Mouse (Mus musculus) ES-Bruce4 (cell line): ENCODE measurements around the gene Kirrel3. TPM values are rescaled to one million over a fixed set of nuclear protein-coding genes. Genes with fewer than 3 reads are reported as not detected.

Source experiments
- H3K27ac ChIP-seq: 2 replicates; pipeline ENCODE4 v1.5.1; 2012; ENCODE audit warnings: low read length, inconsistent platforms; ENCODE audit not compliant: insufficient read depth
- H3K27me3 ChIP-seq: 2 replicates; pipeline ENCODE4 v1.6.1; 2012; ENCODE audit warnings: mild to moderate bottlenecking, low read length, inconsistent platforms; ENCODE audit not compliant: control insufficient read depth, poor library complexity, insufficient read depth, severe bottlenecking
- H3K36me3 ChIP-seq: 2 replicates; pipeline ENCODE4 v1.6.1; 2012; ENCODE audit warnings: inconsistent platforms, mild to moderate bottlenecking, low read length, moderate library complexity; ENCODE audit not compliant: control insufficient read depth, poor library complexity, insufficient read depth, severe bottlenecking
- H3K4me1 ChIP-seq: one replicate; pipeline ENCODE4 v1.8.1; 2011; ENCODE audit warnings: low read length; ENCODE audit not compliant: control insufficient read depth, insufficient read depth
- H3K4me3 ChIP-seq: 2 replicates; pipeline ENCODE4 v1.5.1; 2011; ENCODE audit warnings: low read depth, mild to moderate bottlenecking, low read length
- H3K9ac ChIP-seq: 2 replicates; pipeline ENCODE4 v1.6.1; 2012; ENCODE audit warnings: low read depth, mild to moderate bottlenecking, inconsistent platforms; ENCODE audit not compliant: poor library complexity, severe bottlenecking
- H3K9me3 ChIP-seq: replicated peaks from 2 replicates; pipeline ENCODE4 v1.6.1; 2012; ENCODE audit warnings: mild to moderate bottlenecking, low read length, inconsistent platforms; ENCODE audit not compliant: control insufficient read depth, poor library complexity, insufficient read depth, severe bottlenecking
- CTCF ChIP-seq: IDR thresholded peaks from one replicate; pipeline ENCODE4 v1.8.1; 2011; ENCODE audit warnings: low read depth, low read length
- EP300 ChIP-seq: IDR thresholded peaks from 2 replicates; pipeline ENCODE4 v1.6.1; 2011; ENCODE audit warnings: low read depth, low read length; ENCODE audit not compliant: insufficient read depth
- POLR2A ChIP-seq: IDR thresholded peaks from one replicate; pipeline ENCODE4 v1.8.1; 2011; ENCODE audit warnings: low read length; ENCODE audit not compliant: insufficient read depth
- polyA plus RNA-seq: library from polyadenylated mRNA; stranded (reverse); fragments of >200 nt; gene quantifications from 2 replicates; pipeline ENCODE4 v1.2.4, GENCODE M21; 2011; ENCODE audit warnings: low read depth; ENCODE audit not compliant: missing spikeins, insufficient read depth, insufficient read length

Kirrel3 gene
- polyA plus RNA-seq, 1 experiment = 0.52 TPM

- no peak overlapping the region for H3K9ac ChIP-seq
- H3K9me3 ChIP-seq = no peaks in the 10 kb centered on the region
- no peak for TF ChIP-seq EP300
- H3K4me3 ChIP-seq = no peak overlapping the region
- no peak overlapping the region for H3K27ac ChIP-seq
- H3K4me1 ChIP-seq = no peaks in the 10 kb centered on the region
- H3K36me3 ChIP-seq = no peaks in the 10 kb centered on the region
- H3K27me3 ChIP-seq = peaks cover 1% of the 10 kb centered on the region; the same call in 1 of the 2 replicates
These were observed 37.2 kb upstream of the Kirrel3 start for GRCm38 (mm10) chr9:34448467-34448866.

GRCm38 (mm10) chr9:34458189-34458588 lies 27.5 kb upstream of the Kirrel3 start:
- H3K36me3 ChIP-seq = no peaks in the 10 kb centered on the region
- H3K4me1 ChIP-seq = no peaks in the 10 kb centered on the region
- TF ChIP-seq EP300 = no peak
- no peak for TF ChIP-seq CTCF
- no peak overlapping the region for H3K4me3 ChIP-seq
- H3K27ac ChIP-seq = no peak overlapping the region
- H3K9me3 ChIP-seq = no peaks in the 10 kb centered on the region
- no peak overlapping the region for H3K9ac ChIP-seq
- H3K27me3 ChIP-seq = no peaks in the 10 kb centered on the region; the same call in 1 of the 2 replicates

- no peak overlapping the region for H3K9ac ChIP-seq
These were observed 25.7 kb upstream of the Kirrel3 start for GRCm38 (mm10) chr9:34459968-34460367.

GRCm38 (mm10) chr9:34463666-34464065 lies 22.0 kb upstream of the Kirrel3 start:
- no peaks in the 10 kb centered on the region for H3K4me1 ChIP-seq
- H3K36me3 ChIP-seq = no peaks in the 10 kb centered on the region
- TF ChIP-seq EP300 (no peak), POLR2A (no peak), CTCF (no peak)
- no peak overlapping the region for H3K27ac ChIP-seq
- no peak overlapping the region for H3K4me3 ChIP-seq
- H3K27me3 ChIP-seq = no peaks in the 10 kb centered on the region; the same call in 1 of the 2 replicates
- H3K9ac ChIP-seq = no peak overlapping the region
- no peaks in the 10 kb centered on the region for H3K9me3 ChIP-seq

More at GRCm38 (mm10) chr9:34459968-34460367, 25.7 kb upstream of the Kirrel3 start:
- TF ChIP-seq EP300 (no peak), CTCF (no peak), POLR2A (no peak)
- Histone ChIP-seq H3K4me1 (no peaks in the 10 kb centered on the region), H3K27ac (no peak overlapping the region), H3K9me3 (no peaks in the 10 kb centered on the region), H3K27me3 (no peaks in the 10 kb centered on the region; the same call in 1 of the 2 replicates), H3K36me3 (no peaks in the 10 kb centered on the region), H3K4me3 (no peak overlapping the region)

DNA sequence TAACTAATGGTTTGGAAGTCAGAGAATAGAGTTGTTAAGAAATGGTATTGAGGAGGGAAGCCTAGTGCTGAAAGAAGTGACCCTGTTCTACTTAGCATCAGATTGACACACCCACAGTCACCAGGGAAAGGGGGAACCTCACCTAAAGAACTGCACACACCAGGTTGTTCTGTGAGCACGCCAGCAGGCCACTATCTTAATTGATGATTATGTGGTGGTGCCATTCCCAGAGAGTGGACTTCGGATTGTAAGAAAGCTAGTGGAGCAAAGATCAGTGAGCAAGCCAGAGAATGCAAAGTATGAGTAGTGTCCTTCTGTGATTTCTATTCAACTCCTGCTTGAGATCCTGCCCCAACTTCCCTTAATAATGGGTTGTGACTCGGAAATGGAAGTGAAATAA lies 19.6 kb upstream of the Kirrel3 start:
- Histone ChIP-seq H3K9ac (no peak overlapping the region), H3K27me3 (no peaks in the 10 kb centered on the region), H3K4me3 (no peak overlapping the region), H3K27ac (no peak overlapping the region), H3K4me1 (no peaks in the 10 kb centered on the region), H3K36me3 (no peaks in the 10 kb centered on the region), H3K9me3 (no peaks in the 10 kb centered on the region)
- TF ChIP-seq EP300 = no peak
- no peak for TF ChIP-seq POLR2A
- no peak for TF ChIP-seq CTCF

GRCm38 (mm10) chr9:34469180-34469579 lies 16.5 kb upstream of the Kirrel3 start:
- H3K4me1 ChIP-seq = no peaks in the 10 kb centered on the region
- no peaks in the 10 kb centered on the region for H3K27me3 ChIP-seq
- H3K9ac ChIP-seq = no peak overlapping the region
- H3K36me3 ChIP-seq = no peaks in the 10 kb centered on the region
- H3K9me3 ChIP-seq = no peaks in the 10 kb centered on the region
- no peak overlapping the region for H3K4me3 ChIP-seq
- H3K27ac ChIP-seq = no peak overlapping the region
- TF ChIP-seq EP300 = no peak
